Mouse (Mus musculus): ENCODE data around the gene Pxylp1.
"Not testable (repeated sequence)": the region's sequence is repeated elsewhere in the genome, so short reads cannot be mapped to it uniquely, and the experiment has no call there.

DNA sequence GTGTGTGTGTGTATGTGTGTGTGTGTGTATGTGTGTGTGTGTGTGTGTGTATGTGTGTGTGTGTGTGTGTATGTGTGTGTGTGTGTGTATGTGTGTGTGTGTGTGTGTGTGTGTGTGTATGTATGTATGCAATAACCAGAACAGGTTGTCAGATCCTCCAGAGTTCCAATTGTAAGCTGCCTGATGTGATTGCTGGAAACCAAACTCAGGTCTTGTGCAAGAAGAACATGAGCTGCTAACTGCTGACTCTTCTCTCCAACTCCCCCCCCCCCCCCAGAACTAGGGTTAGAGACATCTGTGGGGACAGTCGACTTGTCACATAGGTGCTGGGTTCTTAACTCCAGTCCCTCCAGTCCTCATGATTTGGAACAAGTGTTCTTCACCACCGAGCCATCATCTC is 44.0 kb upstream of the Pxylp1 start:
- TF ChIP-seq GATA1 (IDR thresholded peaks at IDR 0.05; ENCODE audit: borderline replicate concordance, low read length); FLI1 (IDR thresholded peaks at IDR 0.05; ENCODE audit: low read length): not testable (repeated sequence)
